Mouse (Mus musculus) hindbrain, postnatal 0 days (tissue): Measurements from ENCODE around the gene B3gnt9. TPM values are rescaled to one million over a fixed set of nuclear protein-coding genes. Genes with fewer than 3 reads are reported as not detected.

Source experiments
- ATAC-seq: fragments of 200-750 bp; cut with Nextera tagmentation; 2 replicates; pipeline ENCODE4 v1.8.0; 2017; ENCODE audit warnings: mild to moderate bottlenecking, moderate TSS enrichment, moderate library complexity
- DNase-seq: peaks from one replicate; pipeline ENCODE4 v3.0.0-alpha.2; 2015; ENCODE audit warnings: low spot score
- H3K27ac ChIP-seq: fragments of 300-500 bp; sonication (generic); 2 replicates; pipeline ENCODE4 v1.5.1; 2014; ENCODE audit warnings: mild to moderate bottlenecking
- H3K27me3 ChIP-seq: fragments of 300-500 bp; sonication (generic); 2 replicates; pipeline ENCODE4 v1.6.1; 2014; ENCODE audit warnings: low read length, mixed read lengths; ENCODE audit not compliant: insufficient read depth
- H3K36me3 ChIP-seq: fragments of 300-500 bp; sonication (generic); 2 replicates; pipeline ENCODE4 v1.6.1; 2014; ENCODE audit warnings: low read length, mixed read lengths; ENCODE audit not compliant: insufficient read depth
- H3K4me1 ChIP-seq: fragments of 300-500 bp; sonication (generic); 2 replicates; pipeline ENCODE4 v1.6.1; 2014; ENCODE audit warnings: antibody characterized with exemption, low read length, mixed read lengths; ENCODE audit not compliant: insufficient read depth
- H3K4me2 ChIP-seq: fragments of 300-500 bp; sonication (generic); 2 replicates; pipeline ENCODE4 v1.6.1; 2014; ENCODE audit warnings: low read depth, mild to moderate bottlenecking, low read length, moderate library complexity, mixed read lengths
- H3K4me3 ChIP-seq: fragments of 300-500 bp; sonication (generic); 2 replicates; pipeline ENCODE4 v1.5.1; 2014; ENCODE audit warnings: low read length
- H3K9ac ChIP-seq: fragments of 300-500 bp; sonication (generic); replicated peaks from 2 replicates; pipeline ENCODE4 v1.6.1; 2014; ENCODE audit warnings: mild to moderate bottlenecking, low read length, moderate library complexity, mixed read lengths
- H3K9me3 ChIP-seq: fragments of 300-500 bp; sonication (generic); 2 replicates; pipeline ENCODE4 v1.6.1; 2016; ENCODE audit warnings: low read length, mixed read lengths
- CTCF ChIP-seq: IDR thresholded peaks from 2 replicates; pipeline ENCODE4 v1.5.1; 2016; ENCODE audit warnings: antibody characterized with exemption, control low read depth, low read depth
- WGBS: fragments of 180-500 bp; shearing (Covaris S2); extraction: QIAGEN DNeasy Blood & Tissue Kit; methylation state at CpG from one replicate; pipeline ENCODE4 v1.1.7; 2014; 5-methylcytosine and 5-hydroxymethylcytosine counted together
- polyA plus RNA-seq: library from polyadenylated mRNA; unstranded; fragments of >200 nt; fragmentation: Nextera tagmentation; extraction: Ambion mirVana; gene quantifications from 2 replicates; pipeline ENCODE4 v1.2.1, GENCODE M21; 2015
- total RNA-seq: library from RNA; depleted of rRNA; stranded (reverse); fragments of >200 nt; gene quantifications from 2 replicates; pipeline ENCODE4 v1.2.3, GENCODE M21; 2014; rRNA removed

B3gnt9 gene
- total RNA-seq = 17.4 and 18.8 TPM in 2 replicates
- polyA plus RNA-seq = 10.4 and 10.7 TPM in 2 replicates

GRCm38 (mm10) chr8:105254966-105255350, at the start of gene B3gnt9:
TSS of gene B3gnt9 (minus strand) at chr8:105255153.
- DNase-seq = peak; percentile 38
- H3K4me1 ChIP-seq = peaks cover 10% of the 10 kb centered on the region
- H3K9ac ChIP-seq = peak within 1 kb of the TSS; percentile 68
- H3K4me2 ChIP-seq = peak within 1 kb of the TSS; percentile 99
- H3K9me3 ChIP-seq = no peaks in the 10 kb centered on the region
- H3K4me3 ChIP-seq = peak within 1 kb of the TSS; percentile 61
- H3K27ac ChIP-seq = peak within 1 kb of the TSS; percentile 76
- 1% methylated on average over 14 of the region's 14 CpGs for WGBS
- no peak for TF ChIP-seq CTCF
- peaks cover 9% of the 10 kb centered on the region; the same call in 1 of the 2 replicates for H3K27me3 ChIP-seq
- peaks cover 23% of the 10 kb centered on the region for H3K36me3 ChIP-seq
- peak; percentile 30; the same call in 1 of the 2 replicates for ATAC-seq

- 0 out of 2 replicates have a peak overlapping the region, but pooled peaks have one; percentile 7 for H3K27ac ChIP-seq
- H3K4me1 ChIP-seq = peaks cover 14% of the 10 kb centered on the region
- DNase-seq = no peak
- H3K27me3 ChIP-seq = no peaks in the 10 kb centered on the region
- no peak overlapping the region for H3K9ac ChIP-seq
- WGBS = 80% methylated on average over 9 of the region's 9 CpGs
- no peak for ATAC-seq
- TF ChIP-seq CTCF = no peak
- H3K9me3 ChIP-seq = no peaks in the 10 kb centered on the region
- H3K36me3 ChIP-seq = peaks cover 53% of the 10 kb centered on the region
- no peak overlapping the region for H3K4me3 ChIP-seq
- no peak overlapping the region for H3K4me2 ChIP-seq
Observed at GRCm38 (mm10) chr8:105303874-105304273, 48.9 kb upstream of the B3gnt9 start.

GRCm38 (mm10) chr8:105303396-105303795, 48.4 kb upstream of the B3gnt9 start:
- H3K36me3 ChIP-seq = peaks cover 49% of the 10 kb centered on the region
- no peak for TF ChIP-seq CTCF
- no peak overlapping the region for H3K4me2 ChIP-seq
- ATAC-seq (no peak), DNase-seq (no peak)
- no peak overlapping the region for H3K9ac ChIP-seq
- no peak overlapping the region for H3K27ac ChIP-seq
- H3K9me3 ChIP-seq = no peaks in the 10 kb centered on the region
- peaks cover 19% of the 10 kb centered on the region for H3K4me1 ChIP-seq
- no peaks in the 10 kb centered on the region for H3K27me3 ChIP-seq
- no peak overlapping the region for H3K4me3 ChIP-seq
- 79% methylated on average over 8 of the region's 8 CpGs for WGBS

GRCm38 (mm10) chr8:105299962-105300361, 45.0 kb upstream of the B3gnt9 start:
- no peak for TF ChIP-seq CTCF
- 95% methylated on average over 8 of the region's 8 CpGs for WGBS
- H3K4me1 ChIP-seq = peaks cover 19% of the 10 kb centered on the region
- no peak overlapping the region for H3K9ac ChIP-seq
- H3K4me2 ChIP-seq = no peak overlapping the region
- no peak for DNase-seq
- no peak for ATAC-seq
- H3K9me3 ChIP-seq = no peaks in the 10 kb centered on the region
- H3K36me3 ChIP-seq = peaks cover 38% of the 10 kb centered on the region
- no peaks in the 10 kb centered on the region for H3K27me3 ChIP-seq
- H3K27ac ChIP-seq = no peak overlapping the region
- H3K4me3 ChIP-seq = no peak overlapping the region

GRCm38 (mm10) chr8:105298351-105299252, 43.6 kb upstream of the B3gnt9 start:
- no peak for ATAC-seq
- no peaks in the 10 kb centered on the region for H3K27me3 ChIP-seq
- peak overlapping the region; percentile 77; the same call in 1 of the 2 replicates for H3K27ac ChIP-seq
- peak overlapping the region; percentile 96 for H3K4me3 ChIP-seq
- no peak for DNase-seq
- H3K9me3 ChIP-seq = no peaks in the 10 kb centered on the region
- H3K4me1 ChIP-seq = peaks cover 15% of the 10 kb centered on the region
- no peak for TF ChIP-seq CTCF
- peak overlapping the region; percentile 94 for H3K9ac ChIP-seq
- peaks cover 33% of the 10 kb centered on the region for H3K36me3 ChIP-seq
- H3K4me2 ChIP-seq = peak overlapping the region; percentile 75
- WGBS = 60% methylated on average over 18 of the region's 18 CpGs

- peaks cover 15% of the 10 kb centered on the region for H3K4me1 ChIP-seq
- WGBS = under 1% methylated on average over 58 of the region's 58 CpGs
- H3K9me3 ChIP-seq = no peaks in the 10 kb centered on the region
- TF ChIP-seq CTCF = no peak
- H3K27me3 ChIP-seq = no peaks in the 10 kb centered on the region
- peak within 1 kb of the TSS; percentile 96 for H3K4me3 ChIP-seq
- peak within 1 kb of the TSS; percentile 75 for H3K4me2 ChIP-seq
- peak; percentile 93 for ATAC-seq
- peaks cover 25% of the 10 kb centered on the region for H3K36me3 ChIP-seq
- H3K9ac ChIP-seq = peak within 1 kb of the TSS; percentile 94
- peak within 1 kb of the TSS; percentile 77 for H3K27ac ChIP-seq
- peak; percentile 96 for DNase-seq
Observed at GRCm38 (mm10) chr8:105297511-105298192, 42.7 kb upstream of the B3gnt9 start, which contains the start of gene E2f4. TSS of gene E2f4 (plus strand) at chr8:105297663.
